Mouse (Mus musculus) cerebral cortex, adult 2 months (tissue): ENCODE measurements around the gene Dnajb12.

Experiments used
- WGBS: fragments of 180-500 bp; shearing (Covaris S2); methylation state at CpG from one replicate; pipeline ENCODE4 v1.1.7; 2018; 5-methylcytosine and 5-hydroxymethylcytosine counted together

The Dnajb12 gene

GRCm38 (mm10) chr10:59879255-59880028 lies at the start of gene Dnajb12:
TSS of gene Dnajb12 (plus strand) at chr10:59879556.
- under 1% methylated on average over 80 of the region's 80 CpGs for WGBS

GRCm38 (mm10) chr10:59829886-59830285 lies 49.5 kb upstream of the Dnajb12 start:
- 90% methylated on average over 6 of the region's 6 CpGs for WGBS

- 80% methylated on average over 7 of the region's 7 CpGs for WGBS
Observed at GRCm38 (mm10) chr10:59831950-59832349, 47.4 kb upstream of the Dnajb12 start.

GRCm38 (mm10) chr10:59835301-59836155 lies 43.8 kb upstream of the Dnajb12 start:
- 68% methylated on average over 14 of the region's 14 CpGs for WGBS

- WGBS = 97% methylated on average over 5 of the region's 5 CpGs
Observed at GRCm38 (mm10) chr10:59837490-59837889, 41.9 kb upstream of the Dnajb12 start.

GRCm38 (mm10) chr10:59841434-59841833 lies 37.9 kb upstream of the Dnajb12 start:
- 55% methylated on average over 8 of the region's 8 CpGs for WGBS

GRCm38 (mm10) chr10:59843125-59843524 lies 36.2 kb upstream of the Dnajb12 start:
- WGBS = 61% methylated on average over 5 of the region's 5 CpGs

- 71% methylated on average over 9 of the region's 9 CpGs for WGBS
Observed at GRCm38 (mm10) chr10:59844686-59845085, 34.7 kb upstream of the Dnajb12 start.

GRCm38 (mm10) chr10:59846416-59846815 lies 32.9 kb upstream of the Dnajb12 start:
- WGBS = 50% methylated on average over 6 of the region's 6 CpGs

- WGBS = 83% methylated on average over 11 of the region's 11 CpGs
Observed at GRCm38 (mm10) chr10:59848079-59848877, 31.1 kb upstream of the Dnajb12 start.

GRCm38 (mm10) chr10:59848953-59849352 lies 30.4 kb upstream of the Dnajb12 start:
- 74% methylated on average over 9 of the region's 9 CpGs for WGBS

- WGBS = 89% methylated on average over 7 of the region's 7 CpGs
Observed at GRCm38 (mm10) chr10:59849371-59849770, 30.0 kb upstream of the Dnajb12 start.

- 85% methylated on average over 5 of the region's 5 CpGs for WGBS
Observed at GRCm38 (mm10) chr10:59857157-59857556, 22.2 kb upstream of the Dnajb12 start.

GRCm38 (mm10) chr10:59860684-59861083 lies 18.7 kb upstream of the Dnajb12 start:
- WGBS = 92% methylated on average over 9 of the region's 9 CpGs

GRCm38 (mm10) chr10:59861201-59861600 lies 18.2 kb upstream of the Dnajb12 start:
- WGBS = 80% methylated on average over 10 of the region's 10 CpGs

GRCm38 (mm10) chr10:59862816-59863440 lies 16.4 kb upstream of the Dnajb12 start:
- 72% methylated on average over 6 of the region's 6 CpGs for WGBS

- WGBS = 47% methylated on average over 4 of the region's 4 CpGs
Observed at GRCm38 (mm10) chr10:59863620-59864019, 15.7 kb upstream of the Dnajb12 start.

GRCm38 (mm10) chr10:59864232-59864875 lies 15.0 kb upstream of the Dnajb12 start:
- WGBS = 62% methylated on average over 19 of the region's 19 CpGs

GRCm38 (mm10) chr10:59864884-59865726 lies 14.3 kb upstream of the Dnajb12 start:
- WGBS = 33% methylated on average over 13 of the region's 13 CpGs

GRCm38 (mm10) chr10:59868266-59868665 lies 11.1 kb upstream of the Dnajb12 start:
- 68% methylated on average over 11 of the region's 11 CpGs for WGBS
